Mouse (Mus musculus): Measurements from ENCODE around the gene Slc22a20. TPM values are rescaled to one million over a fixed set of nuclear protein-coding genes. Genes with fewer than 3 reads are reported as not detected.

Slc22a20 gene
- polyA plus RNA-seq (2014; fragmentation: Illumina TruSeq; extraction: RNeasy Lipid Tissue Mini Kit (QIAGEN cat#74804); ENCODE audit: low replicate concordance) = not detected

DNA sequence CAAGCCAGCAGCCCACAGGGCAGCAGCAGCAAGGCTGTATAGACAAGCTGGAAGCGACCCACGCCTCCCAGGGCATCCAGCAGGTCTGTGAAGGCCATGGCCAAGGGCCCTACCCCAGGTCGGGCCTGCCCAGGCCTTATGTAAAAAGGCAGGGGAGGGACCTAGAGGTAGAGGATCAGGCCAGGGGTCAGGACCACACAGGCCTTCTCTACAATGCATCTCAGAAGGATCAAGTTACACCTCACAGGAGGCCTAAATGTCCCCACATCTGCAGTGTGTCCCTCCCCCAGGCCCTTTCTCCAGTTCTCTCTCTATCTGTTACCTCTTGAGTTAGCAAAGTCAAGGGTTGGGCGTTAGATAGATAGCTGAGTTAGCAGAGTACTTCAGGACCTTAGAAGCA, at the start of gene Slc22a20:
Slc22a20 (minus strand) TSS at position 101 of the 400 bp plus-strand sequence.

DNA sequence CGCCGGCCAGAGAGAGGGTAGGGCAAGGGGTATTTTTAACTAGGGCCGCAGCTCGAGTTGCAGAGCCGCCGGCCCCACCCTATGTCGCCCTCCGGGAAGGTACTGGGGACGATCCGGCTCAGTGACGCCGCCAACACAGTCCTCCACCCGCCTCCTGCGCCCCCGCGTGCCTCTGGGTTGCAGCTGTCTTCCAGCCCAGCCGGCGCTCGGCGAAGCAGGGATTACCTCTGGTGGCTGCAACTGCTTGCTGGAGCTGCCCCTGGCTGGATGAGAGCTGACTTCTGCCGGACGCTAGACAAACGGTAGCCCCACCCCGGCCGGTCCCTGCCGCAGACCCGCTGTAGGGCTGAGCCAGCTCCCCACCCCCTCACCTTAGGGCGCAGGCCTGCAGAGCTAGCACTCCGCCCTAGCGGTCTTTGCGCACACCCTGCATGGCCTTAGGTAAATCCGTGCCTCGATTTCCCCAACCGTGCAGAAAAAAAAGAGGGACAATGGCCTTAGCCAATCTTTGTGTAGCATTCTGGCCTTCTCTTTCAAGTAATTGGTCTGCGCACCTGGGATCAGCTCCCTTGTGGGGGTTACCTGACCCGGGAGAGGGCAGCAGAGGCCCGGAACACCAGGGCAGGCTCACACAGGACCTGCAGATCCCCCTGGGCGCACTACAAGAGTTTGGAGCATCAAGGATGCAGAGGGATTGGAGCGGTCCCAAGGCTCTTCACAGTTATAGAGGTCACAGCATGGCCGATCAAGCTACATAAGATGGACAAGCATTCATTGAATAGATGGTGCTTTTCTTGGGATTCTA, 29.8 kb upstream of the Slc22a20 start, which contains the start of gene Capn1:
Capn1 (minus strand) TSS at position 387 of the 805 bp plus-strand sequence.

DNA sequence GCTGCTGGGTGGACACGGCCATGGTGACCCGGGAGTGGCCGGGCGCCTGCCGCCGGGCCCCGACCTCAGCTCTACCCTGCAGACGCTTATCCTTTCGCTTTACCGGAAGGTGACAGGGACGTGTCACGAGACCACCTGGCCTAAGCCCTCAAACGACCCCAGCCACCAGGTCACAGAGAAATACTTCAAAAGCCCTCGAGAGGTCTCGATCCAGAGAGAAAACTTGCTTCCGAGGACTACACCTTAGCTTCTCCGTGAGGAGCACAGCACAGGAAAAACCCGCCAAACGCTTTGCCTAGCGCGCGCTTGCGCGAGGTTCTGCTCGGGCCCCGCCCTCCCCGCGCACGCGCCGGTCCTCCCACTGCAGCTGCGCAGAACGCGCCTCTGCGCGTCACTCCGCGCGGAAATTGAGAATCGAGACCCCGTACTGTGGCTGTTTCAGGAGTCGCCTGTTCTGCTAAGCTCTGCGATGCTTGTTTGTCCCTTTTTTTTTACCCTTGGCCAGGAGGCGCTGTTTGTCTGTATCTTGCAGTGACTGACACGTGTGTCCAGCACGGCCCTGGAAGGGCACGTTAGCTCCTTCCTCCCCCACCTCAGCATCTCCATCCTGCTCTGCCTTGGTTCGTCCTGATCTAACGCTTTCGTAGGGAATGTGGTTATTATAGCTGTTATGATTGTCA, 21.9 kb downstream of the Slc22a20 start, which contains the start of gene Pola2:
Pola2 (minus strand) TSS at position 320 of the 680 bp plus-strand sequence.

DNA sequence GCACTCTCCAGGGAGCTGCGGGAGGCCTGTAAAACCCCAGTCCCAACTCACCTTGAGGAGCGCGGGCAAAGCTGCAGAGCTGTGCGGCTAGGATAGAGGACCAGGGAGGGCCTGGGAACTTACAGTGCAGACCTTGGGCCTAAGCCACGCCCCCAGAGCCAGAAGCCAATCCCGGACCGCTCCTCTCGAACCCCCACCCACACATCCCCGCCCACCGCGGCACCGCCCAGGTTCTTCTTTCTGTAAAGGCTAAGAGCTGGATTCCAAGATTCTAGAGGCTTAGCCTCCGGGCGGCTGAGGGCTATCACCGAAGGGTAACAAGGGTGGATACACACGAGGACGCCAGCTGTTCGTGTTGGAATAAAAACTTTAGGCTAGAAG, 61.2 kb downstream of the Slc22a20 start, which contains the start of gene Cdc42ep2:
Cdc42ep2 (minus strand) TSS at position 104 of the 381 bp plus-strand sequence.

Other genes with a start within 250 kb of the Slc22a20 start
- 0.74 TPM for gene Ltbp3, start 245.2 kb downstream of the Slc22a20 start, polyA plus RNA-seq (2014; fragmentation: Illumina TruSeq; extraction: RNeasy Lipid Tissue Mini Kit (QIAGEN cat#74804); ENCODE audit: low replicate concordance)
- 0.41 TPM for gene Scyl1, start 214.7 kb downstream of the Slc22a20 start, polyA plus RNA-seq (2014; fragmentation: Illumina TruSeq; extraction: RNeasy Lipid Tissue Mini Kit (QIAGEN cat#74804); ENCODE audit: low replicate concordance)
- 6.4 TPM for gene Frmd8, start 110.9 kb downstream of the Slc22a20 start, polyA plus RNA-seq (2014; fragmentation: Illumina TruSeq; extraction: RNeasy Lipid Tissue Mini Kit (QIAGEN cat#74804); ENCODE audit: low replicate concordance)
- gene Slc25a45, start 108.3 kb downstream of the Slc22a20 start, polyA plus RNA-seq (2014; fragmentation: Illumina TruSeq; extraction: RNeasy Lipid Tissue Mini Kit (QIAGEN cat#74804); ENCODE audit: low replicate concordance) = 29.7 TPM
- 0.97 TPM for gene Tigd3, start 92.0 kb downstream of the Slc22a20 start, polyA plus RNA-seq (2014; fragmentation: Illumina TruSeq; extraction: RNeasy Lipid Tissue Mini Kit (QIAGEN cat#74804); ENCODE audit: low replicate concordance)
- 8.6 TPM for gene Dpf2, start 73.1 kb downstream of the Slc22a20 start, polyA plus RNA-seq (2014; fragmentation: Illumina TruSeq; extraction: RNeasy Lipid Tissue Mini Kit (QIAGEN cat#74804); ENCODE audit: low replicate concordance)
- gene Cdc42ep2, start 61.3 kb downstream of the Slc22a20 start, polyA plus RNA-seq (2014; fragmentation: Illumina TruSeq; extraction: RNeasy Lipid Tissue Mini Kit (QIAGEN cat#74804); ENCODE audit: low replicate concordance) = 2.5 TPM
- 4.1 TPM for gene Pola2, start 21.9 kb downstream of the Slc22a20 start, polyA plus RNA-seq (2014; fragmentation: Illumina TruSeq; extraction: RNeasy Lipid Tissue Mini Kit (QIAGEN cat#74804); ENCODE audit: low replicate concordance)
- 1.9 TPM for gene Capn1, start 29.8 kb upstream of the Slc22a20 start, polyA plus RNA-seq (2014; fragmentation: Illumina TruSeq; extraction: RNeasy Lipid Tissue Mini Kit (QIAGEN cat#74804); ENCODE audit: low replicate concordance)
- 0.97 TPM for gene Syvn1, start 60.4 kb upstream of the Slc22a20 start, polyA plus RNA-seq (2014; fragmentation: Illumina TruSeq; extraction: RNeasy Lipid Tissue Mini Kit (QIAGEN cat#74804); ENCODE audit: low replicate concordance)
- 21.3 TPM for gene Mrpl49, start 71.6 kb upstream of the Slc22a20 start, polyA plus RNA-seq (2014; fragmentation: Illumina TruSeq; extraction: RNeasy Lipid Tissue Mini Kit (QIAGEN cat#74804); ENCODE audit: low replicate concordance)
- gene Fau, start 71.7 kb upstream of the Slc22a20 start, polyA plus RNA-seq (2014; fragmentation: Illumina TruSeq; extraction: RNeasy Lipid Tissue Mini Kit (QIAGEN cat#74804); ENCODE audit: low replicate concordance) = 4.9 TPM
- gene Znhit2, start 75.0 kb upstream of the Slc22a20 start, polyA plus RNA-seq (2014; fragmentation: Illumina TruSeq; extraction: RNeasy Lipid Tissue Mini Kit (QIAGEN cat#74804); ENCODE audit: low replicate concordance) = not detected
- 0.97 TPM for gene Tm7sf2, start 82.2 kb upstream of the Slc22a20 start, polyA plus RNA-seq (2014; fragmentation: Illumina TruSeq; extraction: RNeasy Lipid Tissue Mini Kit (QIAGEN cat#74804); ENCODE audit: low replicate concordance)
- 9.3 TPM for gene Vps51, start 91.1 kb upstream of the Slc22a20 start, polyA plus RNA-seq (2014; fragmentation: Illumina TruSeq; extraction: RNeasy Lipid Tissue Mini Kit (QIAGEN cat#74804); ENCODE audit: low replicate concordance)
- not detected for gene Tmem262, start 93.9 kb upstream of the Slc22a20 start, polyA plus RNA-seq (2014; fragmentation: Illumina TruSeq; extraction: RNeasy Lipid Tissue Mini Kit (QIAGEN cat#74804); ENCODE audit: low replicate concordance)
- not detected for gene Gm28374, start 96.1 kb upstream of the Slc22a20 start, polyA plus RNA-seq (2014; fragmentation: Illumina TruSeq; extraction: RNeasy Lipid Tissue Mini Kit (QIAGEN cat#74804); ENCODE audit: low replicate concordance)
- gene Zfpl1, start 98.8 kb upstream of the Slc22a20 start, polyA plus RNA-seq (2014; fragmentation: Illumina TruSeq; extraction: RNeasy Lipid Tissue Mini Kit (QIAGEN cat#74804); ENCODE audit: low replicate concordance) = not detected
- gene Cdca5, start 98.8 kb upstream of the Slc22a20 start, polyA plus RNA-seq (2014; fragmentation: Illumina TruSeq; extraction: RNeasy Lipid Tissue Mini Kit (QIAGEN cat#74804); ENCODE audit: low replicate concordance) = 2.1 TPM
- gene AC131692.1, start 108.3 kb upstream of the Slc22a20 start, polyA plus RNA-seq (2014; fragmentation: Illumina TruSeq; extraction: RNeasy Lipid Tissue Mini Kit (QIAGEN cat#74804); ENCODE audit: low replicate concordance) = not detected
- 3.8 TPM for gene Naaladl1, start 119.6 kb upstream of the Slc22a20 start, polyA plus RNA-seq (2014; fragmentation: Illumina TruSeq; extraction: RNeasy Lipid Tissue Mini Kit (QIAGEN cat#74804); ENCODE audit: low replicate concordance)
- gene Sac3d1, start 132.5 kb upstream of the Slc22a20 start, polyA plus RNA-seq (2014; fragmentation: Illumina TruSeq; extraction: RNeasy Lipid Tissue Mini Kit (QIAGEN cat#74804); ENCODE audit: low replicate concordance) = not detected
- 4.0 TPM for gene Snx15, start 142.2 kb upstream of the Slc22a20 start, polyA plus RNA-seq (2014; fragmentation: Illumina TruSeq; extraction: RNeasy Lipid Tissue Mini Kit (QIAGEN cat#74804); ENCODE audit: low replicate concordance)
- gene Batf2, start 154.8 kb upstream of the Slc22a20 start, polyA plus RNA-seq (2014; fragmentation: Illumina TruSeq; extraction: RNeasy Lipid Tissue Mini Kit (QIAGEN cat#74804); ENCODE audit: low replicate concordance) = 0.41 TPM
- 1.0 TPM for gene Arl2, start 155.4 kb upstream of the Slc22a20 start, polyA plus RNA-seq (2014; fragmentation: Illumina TruSeq; extraction: RNeasy Lipid Tissue Mini Kit (QIAGEN cat#74804); ENCODE audit: low replicate concordance)
- gene Majin, start 198.2 kb upstream of the Slc22a20 start, polyA plus RNA-seq (2014; fragmentation: Illumina TruSeq; extraction: RNeasy Lipid Tissue Mini Kit (QIAGEN cat#74804); ENCODE audit: low replicate concordance) = 0.37 TPM
- not detected for gene Gpha2, start 240.2 kb upstream of the Slc22a20 start, polyA plus RNA-seq (2014; fragmentation: Illumina TruSeq; extraction: RNeasy Lipid Tissue Mini Kit (QIAGEN cat#74804); ENCODE audit: low replicate concordance)
- 0.30 TPM for gene Ppp2r5b, start 249.7 kb upstream of the Slc22a20 start, polyA plus RNA-seq (2014; fragmentation: Illumina TruSeq; extraction: RNeasy Lipid Tissue Mini Kit (QIAGEN cat#74804); ENCODE audit: low replicate concordance)